ENCODE assay signal across 17 mouse cellular contexts in genomic region chr5:125383637-125384420, GRCm38 (mm10). TPM values are rescaled to one million over a fixed set of nuclear protein-coding genes. Genes with fewer than 3 reads are reported as not detected.
A peak's percentile ranks its signal among the peaks of the same experiment; 100 is the strongest.
DNase-seq lines count a peak whose midpoint lies in the region; ATAC-seq and TF ChIP-seq lines count a peak whose summit lies in the region.
"Had no signal": no experiment of that assay in that cellular context is flagged by ENCODE, and none has a peak within 500 bp of the region (broad histone marks: within the 10 kb centered on the region; RNA-seq: fewer than 3 reads in every experiment).

No protein-coding gene starts in this region.

- DNase-seq in kidney, adult 2 months = no peak
- DNase-seq in kidney, postnatal 25 days = no peak
- DNase-seq in 3T3-L1 (ENCODE audit: low read depth, low spot score) (peak; percentile 64), CH12.LX (ENCODE audit: extremely low read depth) (no peak)
- DNase-seq in spleen, postnatal 14 days (ENCODE audit: low spot score in 2 of 2) = no peak
- DNase-seq: cerebellum, adult 11 months; cerebellum, postnatal 36 days; lung, postnatal 4 days; thymus, postnatal 14 days had no signal

- peak overlapping the region; percentile 25; the same call in 1 of the 2 replicates for H3K4me2 ChIP-seq in CH12.LX (ENCODE audit: insufficient read depth, low read depth, poor library complexity, severe bottlenecking)
- H3K4me2 ChIP-seq in midbrain, embryonic 16.5 days (ENCODE audit: low read length) = no peak overlapping the region
- H3K4me2 ChIP-seq: forebrain, embryonic 13.5 days; midbrain, embryonic 11.5 days had no signal

- no peaks in the 10 kb centered on the region for H3K27me3 ChIP-seq in kidney, adult 2 months (replicated peaks; ENCODE audit: control insufficient read depth, insufficient read depth, low read length)
- no peaks in the 10 kb centered on the region for H3K27me3 ChIP-seq in CH12.LX (replicated peaks)
- H3K27me3 ChIP-seq in midbrain, embryonic 16.5 days (ENCODE audit: control insufficient read depth, insufficient read depth, low read depth, low read length) = no peaks in the 10 kb centered on the region
- H3K27me3 ChIP-seq: forebrain, embryonic 13.5 days had no signal

- no peak overlapping the region for H3K9ac ChIP-seq in CH12.LX (ENCODE audit: insufficient read depth, low read depth)
- H3K9ac ChIP-seq in midbrain, embryonic 16.5 days (ENCODE audit: low read depth, low read length) = no peak overlapping the region
- H3K9ac ChIP-seq: forebrain, embryonic 13.5 days had no signal

- TF ChIP-seq RAD21 in CH12.LX (IDR thresholded peaks at IDR 0.05; ENCODE audit: low read depth, low read length) = no peak

- H3K4me3 ChIP-seq in kidney, adult 2 months (ENCODE audit: insufficient read depth, low read depth, low read length) = no peak overlapping the region
- H3K4me3 ChIP-seq in CH12.LX (replicated peaks in 1 of 3; ENCODE audit: low read depth in 2 of 3, low read length in 2 of 3, poor library complexity in 1 of 3) = no peak overlapping the region
- no peak overlapping the region for H3K4me3 ChIP-seq in bone marrow macrophage, adult 2 months (ENCODE audit: insufficient read depth, low read length)
- no peak overlapping the region for H3K4me3 ChIP-seq in midbrain, embryonic 16.5 days (ENCODE audit: low read depth, low read length)
- H3K4me3 ChIP-seq: forebrain, embryonic 13.5 days; hindbrain, embryonic 10.5 days; limb, embryonic 10.5 days had no signal

- TF ChIP-seq POLR2A in kidney, adult 2 months (IDR thresholded peaks at IDR 0.05; ENCODE audit: low read depth, low read length) = peak; percentile 29
- TF ChIP-seq POLR2A in CH12.LX (IDR thresholded peaks at IDR 0.05; ENCODE audit: low read depth, low read length) = no peak
- TF ChIP-seq POLR2A in bone marrow macrophage, adult 2 months (IDR thresholded peaks at IDR 0.05; ENCODE audit: borderline replicate concordance, low read depth, low read length) = no peak

- in situ Hi-C loops in CH12.LX (cut with MboI; ENCODE audit: low pct_ligation_motif_present, low pct_unique_long_range_greater_than_20kb, low sequenced_read_pairs) = no loop called here

- no peaks in the 10 kb centered on the region for H3K9me3 ChIP-seq in CH12.LX (replicated peaks; ENCODE audit: low read length)
- no peaks in the 10 kb centered on the region for H3K9me3 ChIP-seq in midbrain, embryonic 16.5 days (replicated peaks; ENCODE audit: control insufficient read depth, low read length, poor library complexity, severe bottlenecking)
- H3K9me3 ChIP-seq: forebrain, embryonic 13.5 days; hindbrain, embryonic 10.5 days; limb, embryonic 10.5 days had no signal

- TF ChIP-seq EP300 in CH12.LX (IDR thresholded peaks at IDR 0.05; ENCODE audit: low read length) = no peak

- H3K36me3 ChIP-seq in kidney, adult 2 months (ENCODE audit: control insufficient read depth, insufficient read depth, low read length) = peaks cover 19% of the 10 kb centered on the region
- H3K36me3 ChIP-seq in CH12.LX (replicated peaks in 1 of 2; ENCODE audit: control insufficient read depth in 1 of 2, insufficient read depth in 1 of 2, low read length in 1 of 2) = peaks cover 27 to 28% of the 10 kb centered on the region in 2 experiments
- peaks cover 14% of the 10 kb centered on the region for H3K36me3 ChIP-seq in midbrain, embryonic 16.5 days (ENCODE audit: control insufficient read depth, insufficient read depth, low read length)

- dilution Hi-C loops in CH12.LX (cut with MboI; ENCODE audit: extremely low pct_ligation_motif_present, extremely low pct_unique_long_range_greater_than_20kb, low sequenced_read_pairs) = no loop called here

- H3K79me2 ChIP-seq in CH12.LX (replicated peaks; ENCODE audit: control insufficient read depth, extremely low read depth, insufficient read depth, poor library complexity, severe bottlenecking) = peaks cover 20% of the 10 kb centered on the region

- ATAC-seq in midbrain, embryonic 16.5 days = no peak
- ATAC-seq: forebrain, embryonic 13.5 days had no signal

- peaks cover 8% of the 10 kb centered on the region for H3K4me1 ChIP-seq in kidney, adult 2 months (ENCODE audit: control insufficient read depth, insufficient read depth, low read length)
- peaks cover 0 to 36% of the 10 kb centered on the region in 2 experiments; a peak in 3 of 4 replicates for H3K4me1 ChIP-seq in CH12.LX (ENCODE audit: control insufficient read depth in 1 of 2, insufficient read depth in 2 of 2)
- H3K4me1 ChIP-seq in bone marrow macrophage, adult 2 months (ENCODE audit: control insufficient read depth, insufficient read depth, low read length) = peaks cover 3% of the 10 kb centered on the region; the same call in 1 of the 2 replicates
- H3K4me1 ChIP-seq in midbrain, embryonic 16.5 days (ENCODE audit: control insufficient read depth, insufficient read depth, low read length) = peaks cover 25% of the 10 kb centered on the region

- H3K27ac ChIP-seq in kidney, adult 2 months (ENCODE audit: insufficient read depth, low read depth, low read length) = no peak overlapping the region; the same call in 1 of the 2 replicates
- no peak overlapping the region for H3K27ac ChIP-seq in CH12.LX (ENCODE audit: insufficient read depth, low read depth)
- peak overlapping the region; percentile 24 for H3K27ac ChIP-seq in bone marrow macrophage, adult 2 months (ENCODE audit: insufficient read depth, low read depth, low read length)
- no peak overlapping the region for H3K27ac ChIP-seq in midbrain, embryonic 16.5 days (ENCODE audit: low read length)
- H3K27ac ChIP-seq: hindbrain, embryonic 10.5 days; left cerebral cortex, adult 2 months; limb, embryonic 10.5 days had no signal

- whole genome bisulfite sequencing in kidney, adult 2 months = 41% methylated on average over 3 of the region's 3 CpGs
- WGBS in midbrain, embryonic 16.5 days = 77% methylated on average over 3 of the region's 3 CpGs

- no peak for TF ChIP-seq CTCF in kidney, adult 2 months (conservative IDR thresholded peaks at IDR 0.05; ENCODE audit: insufficient read depth, insufficient read length, low read depth, low read length)
- TF ChIP-seq CTCF in CH12.LX (conservative IDR thresholded peaks at IDR 0.05 in 1 of 2, IDR thresholded peaks at IDR 0.05 in 1 of 2; ENCODE audit: low read depth in 2 of 2, low read length in 2 of 2) = no peak
- no peak for TF ChIP-seq CTCF in bone marrow macrophage, adult 2 months (IDR thresholded peaks at IDR 0.05; ENCODE audit: low read depth, low read length)

TF ChIP-seq in CH12.LX, 34 proteins besides CTCF, POLR2A, EP300 and RAD21:
- TF ChIP-seq USF2 (conservative IDR thresholded peaks at IDR 0.05; ENCODE audit: low read depth, low read length) (no peak), ELF1 (IDR thresholded peaks at IDR 0.05; ENCODE audit: low read depth, low read length) (no peak), MYC (IDR thresholded peaks at IDR 0.05; ENCODE audit: low read depth, low read length) (0 out of 2 replicates have a peak, but pooled peaks have one; percentile 6), IRF4 (IDR thresholded peaks at IDR 0.05; ENCODE audit: low read depth, low read length) (0 out of 2 replicates have a peak, but pooled peaks have one; percentile 3), HCFC1 (IDR thresholded peaks at IDR 0.05; ENCODE audit: low read depth, low read length) (no peak), CHD2 (IDR thresholded peaks at IDR 0.05; ENCODE audit: low read length) (peak; percentile 36; the same call in 1 of the 2 replicates), E2F4 (IDR thresholded peaks at IDR 0.05; ENCODE audit: insufficient replicate concordance, low read depth, low read length) (no peak), PAX5 (IDR thresholded peaks at IDR 0.05; ENCODE audit: low read length) (no peak), RCOR1 (conservative IDR thresholded peaks at IDR 0.05; ENCODE audit: low read depth, low read length) (no peak), TBP (conservative IDR thresholded peaks at IDR 0.05; ENCODE audit: low read depth, low read length) (no peak)
TF ChIP-seq in CH12.LX: peak in this region for 3.

RNA-seq across cellular contexts. Expression of gene Gm10382, which starts 5.3 kb away (rescaled TPM):
- 0.33 and 0.58 TPM in 2 replicates for polyA plus RNA-seq in kidney, adult 2 months (2012; rRNA removed)
- 0.59 and 0.80 TPM in 2 replicates for total RNA-seq in CH12.LX (2012; rRNA removed)
- total RNA-seq in CH12.LX (2014; rRNA removed) = not detected in 2 replicates
- 0.87 and 1.1 TPM in 2 replicates for polyA plus RNA-seq in CH12.LX (2012; ENCODE audit: insufficient read length, low read depth)
- not detected in 2 replicates for polyA plus RNA-seq in bone marrow macrophage, adult 2 months (2012; ENCODE audit: insufficient read depth, insufficient read length, missing spikeins)
- 0.30 and 0.51 TPM in 2 replicates for polyA plus RNA-seq in midbrain, embryonic 16.5 days (2015; fragmentation: Nextera tagmentation; extraction: Ambion mirVana)
- total RNA-seq: gastrocnemius, postnatal 4 days had no signal

RNA-seq across cellular contexts. Expression of gene Ubc, which starts 6.2 kb away (rescaled TPM):
- polyA plus RNA-seq in kidney, adult 2 months (2012; rRNA removed) = 1,123 and 1,352 TPM in 2 replicates
- total RNA-seq in CH12.LX (2012; rRNA removed) (466 and 486 TPM in 2 replicates), CH12.LX (2014; rRNA removed) (650 and 656 TPM in 2 replicates)
- 687 and 803 TPM in 2 replicates for polyA plus RNA-seq in CH12.LX (2012; ENCODE audit: insufficient read length, low read depth)
- polyA plus RNA-seq in bone marrow macrophage, adult 2 months (2012; ENCODE audit: insufficient read depth, insufficient read length, missing spikeins) = 808 and 810 TPM in 2 replicates
- polyA plus RNA-seq in midbrain, embryonic 16.5 days (2015; fragmentation: Nextera tagmentation; extraction: Ambion mirVana) = 1,506 and 1,517 TPM in 2 replicates

RNA-seq across cellular contexts. Expression of gene Scarb1, which starts 42.9 kb away (rescaled TPM):
- 35.5 and 42.8 TPM in 2 replicates for polyA plus RNA-seq in kidney, adult 2 months (2012; rRNA removed)
- total RNA-seq in CH12.LX (2012; rRNA removed) (11.6 and 12.3 TPM in 2 replicates), CH12.LX (2014; rRNA removed) (16.3 and 20.0 TPM in 2 replicates)
- 24.6 and 24.7 TPM in 2 replicates for polyA plus RNA-seq in CH12.LX (2012; ENCODE audit: insufficient read length, low read depth)
- 101 and 120 TPM in 2 replicates for polyA plus RNA-seq in bone marrow macrophage, adult 2 months (2012; ENCODE audit: insufficient read depth, insufficient read length, missing spikeins)
- polyA plus RNA-seq in midbrain, embryonic 16.5 days (2015; fragmentation: Nextera tagmentation; extraction: Ambion mirVana) = 43.8 and 51.6 TPM in 2 replicates

RNA-seq across cellular contexts. Expression of gene Dhx37, which starts 50.1 kb away (rescaled TPM):
- polyA plus RNA-seq in kidney, adult 2 months (2012; rRNA removed) = 10.8 and 16.4 TPM in 2 replicates
- 21.0 and 23.8 TPM in 2 replicates for total RNA-seq in CH12.LX (2012; rRNA removed)
- total RNA-seq in CH12.LX (2014; rRNA removed) = 22.7 and 26.0 TPM in 2 replicates
- 33.0 and 36.9 TPM in 2 replicates for polyA plus RNA-seq in CH12.LX (2012; ENCODE audit: insufficient read length, low read depth)
- 13.1 and 18.4 TPM in 2 replicates for polyA plus RNA-seq in bone marrow macrophage, adult 2 months (2012; ENCODE audit: insufficient read depth, insufficient read length, missing spikeins)
- polyA plus RNA-seq in midbrain, embryonic 16.5 days (2015; fragmentation: Nextera tagmentation; extraction: Ambion mirVana) = 12.4 and 12.8 TPM in 2 replicates

RNA-seq across cellular contexts. Expression of gene Bri3bp, which starts 57.5 kb away (rescaled TPM):
- 12.1 and 13.0 TPM in 2 replicates for polyA plus RNA-seq in kidney, adult 2 months (2012; rRNA removed)
- 48.4 and 49.6 TPM in 2 replicates for total RNA-seq in CH12.LX (2012; rRNA removed)
- total RNA-seq in CH12.LX (2014; rRNA removed) = 30.1 and 37.7 TPM in 2 replicates
- 147 and 164 TPM in 2 replicates for polyA plus RNA-seq in CH12.LX (2012; ENCODE audit: insufficient read length, low read depth)
- 11.6 and 11.8 TPM in 2 replicates for polyA plus RNA-seq in bone marrow macrophage, adult 2 months (2012; ENCODE audit: insufficient read depth, insufficient read length, missing spikeins)
- polyA plus RNA-seq in midbrain, embryonic 16.5 days (2015; fragmentation: Nextera tagmentation; extraction: Ambion mirVana) = 38.3 and 41.6 TPM in 2 replicates
